Mouse (Mus musculus) liver, postnatal 0 days (tissue): ENCODE measurements around the gene Use1. TPM values are rescaled to one million over a fixed set of nuclear protein-coding genes. Genes with fewer than 3 reads are reported as not detected.
"Not testable (repeated sequence)": the region's sequence is repeated elsewhere in the genome, so short reads cannot be mapped to it uniquely, and the experiment has no call there.

Source experiments
- ATAC-seq: fragments of 200-750 bp; cut with Nextera tagmentation; 2 replicates; pipeline ENCODE4 v1.8.0; 2017; ENCODE audit warnings: mild to moderate bottlenecking, moderate library complexity
- DNase-seq: peaks from one replicate; pipeline ENCODE4 v3.0.0-alpha.2; 2016
- H3K27ac ChIP-seq: fragments of 300-500 bp; sonication (generic); 2 replicates; pipeline ENCODE4 v1.5.1; 2014; ENCODE audit warnings: antibody characterized with exemption, moderate library complexity, mild to moderate bottlenecking, low read depth
- H3K27me3 ChIP-seq: fragments of 300-500 bp; sonication (generic); 2 replicates; pipeline ENCODE4 v1.6.1; 2014; ENCODE audit warnings: low read length, control low read depth, mixed read lengths; ENCODE audit not compliant: insufficient read depth
- H3K36me3 ChIP-seq: fragments of 300-500 bp; sonication (generic); replicated peaks from 2 replicates; pipeline ENCODE4 v1.6.1; 2014; ENCODE audit warnings: mild to moderate bottlenecking, control low read depth, low read length, moderate library complexity, mixed read lengths; ENCODE audit not compliant: insufficient read depth
- H3K4me1 ChIP-seq: fragments of 300-500 bp; sonication (generic); 2 replicates; pipeline ENCODE4 v1.6.1; 2014; ENCODE audit warnings: antibody characterized with exemption, mild to moderate bottlenecking, control low read depth; ENCODE audit not compliant: insufficient read depth
- H3K4me2 ChIP-seq: fragments of 300-500 bp; sonication (generic); 2 replicates; pipeline ENCODE4 v1.6.1; 2014; ENCODE audit warnings: low read depth, mild to moderate bottlenecking, low read length, moderate library complexity, mixed read lengths
- H3K4me3 ChIP-seq: fragments of 300-500 bp; sonication (generic); 2 replicates; pipeline ENCODE4 v1.5.1; 2014; ENCODE audit warnings: low read depth, low read length
- H3K9ac ChIP-seq: fragments of 300-500 bp; sonication (generic); replicated peaks from 2 replicates; pipeline ENCODE4 v1.6.1; 2014; ENCODE audit warnings: mild to moderate bottlenecking, moderate library complexity
- H3K9me3 ChIP-seq: fragments of 300-500 bp; sonication (generic); 2 replicates; pipeline ENCODE4 v1.6.1; 2016; ENCODE audit warnings: mild to moderate bottlenecking, control low read depth, low read length, mixed read lengths
- CTCF ChIP-seq: sonication (generic); IDR thresholded peaks from 2 replicates; pipeline ENCODE4 v1.5.1; 2016; ENCODE audit warnings: antibody characterized with exemption, low read depth
- EP300 ChIP-seq: IDR thresholded peaks from 2 replicates; pipeline ENCODE4 v1.6.1; 2016; ENCODE audit warnings: antibody characterized with exemption, low read depth, mild to moderate bottlenecking
- WGBS: fragments of 180-500 bp; shearing (Covaris S2); extraction: QIAGEN DNeasy Blood & Tissue Kit; methylation state at CpG from one replicate; pipeline ENCODE4 v1.1.7; 2014; ENCODE audit not compliant: insufficient replicate concordance; 5-methylcytosine and 5-hydroxymethylcytosine counted together
- polyA plus RNA-seq: library from polyadenylated mRNA; unstranded; fragments of >200 nt; fragmentation: Nextera tagmentation; extraction: Ambion mirVana; gene quantifications from 2 replicates; pipeline ENCODE4 v1.2.1, GENCODE M21; 2015

The Use1 gene
- 62.8 and 64.6 TPM in 2 replicates for polyA plus RNA-seq

DNA sequence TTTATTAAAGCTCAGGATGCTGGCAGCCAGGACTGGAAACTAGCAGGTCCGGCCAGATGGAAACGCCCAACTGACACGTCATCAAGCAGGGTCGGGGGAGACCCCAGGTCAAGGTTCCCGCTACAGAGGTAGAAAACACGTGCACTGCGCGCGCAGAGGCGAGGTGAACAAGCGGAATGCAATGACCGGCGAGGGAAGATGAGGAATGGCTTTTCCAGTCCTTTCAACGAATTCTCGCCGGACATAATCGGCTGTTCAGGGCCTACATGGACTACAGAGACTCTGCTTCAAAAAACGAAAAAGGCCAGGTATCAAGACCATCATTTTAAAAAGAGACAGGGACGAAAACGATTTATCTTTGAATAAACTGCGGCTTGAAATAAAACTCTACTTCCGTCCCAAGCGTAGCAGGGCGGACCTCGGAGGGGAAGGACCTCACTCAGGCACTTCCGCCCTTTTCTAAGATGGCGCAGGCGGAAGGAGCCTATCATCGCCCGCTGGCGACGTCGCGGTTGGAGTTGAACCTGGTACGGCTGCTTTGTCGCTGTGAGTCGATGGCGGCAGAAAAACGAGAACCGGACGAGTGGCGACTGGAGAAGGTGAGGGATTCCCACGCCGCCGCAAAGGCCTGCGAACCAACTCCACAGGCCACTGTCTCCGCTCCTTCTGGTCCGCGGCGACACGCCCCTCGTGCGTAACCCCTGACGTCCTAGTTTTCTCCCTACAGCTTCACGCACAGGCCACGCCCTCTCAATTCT is at the start of gene Use1:
Use1 (plus strand) TSS at position 78 of the 758 bp plus-strand sequence.
- WGBS, result under 1% methylated on average over 56 of the region's 56 CpGs
- peak; percentile 92 for DNase-seq
- Histone ChIP-seq H3K27ac (peak within 1 kb of the TSS; percentile 90), H3K27me3 (no peaks in the 10 kb centered on the region), H3K4me1 (peaks cover 22% of the 10 kb centered on the region), H3K9me3 (no peaks in the 10 kb centered on the region), H3K4me3 (peak within 1 kb of the TSS; percentile 67), H3K36me3 (peaks cover 14% of the 10 kb centered on the region), H3K9ac (peak within 1 kb of the TSS; percentile 74), H3K4me2 (peak within 1 kb of the TSS; percentile 83)
- ATAC-seq, result peak; percentile 67
- peak; percentile 61; the same call in 1 of the 2 replicates for TF ChIP-seq EP300
- no peak for TF ChIP-seq CTCF

DNA sequence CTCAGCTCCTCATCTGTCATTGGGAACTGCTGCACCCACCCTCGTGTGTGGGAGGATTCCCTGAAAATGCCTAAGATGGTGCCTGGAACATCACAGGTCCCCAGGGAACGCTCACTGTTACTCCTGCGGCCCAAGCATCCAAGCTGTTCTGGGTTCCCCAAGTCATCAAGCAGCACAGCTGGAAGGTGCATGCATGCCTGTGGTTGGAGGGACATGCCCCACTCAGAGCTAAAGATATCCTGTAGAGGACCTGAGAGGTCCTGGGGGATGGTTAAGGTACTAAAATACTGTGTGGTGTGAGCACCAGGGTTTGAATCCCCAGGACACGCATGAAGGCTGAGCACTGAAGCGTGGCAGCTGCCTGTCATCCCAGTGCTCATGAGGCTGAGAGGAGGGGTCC is 48.0 kb upstream of the Use1 start:
- not testable (repeated sequence) for H3K4me2 ChIP-seq, H3K4me1 ChIP-seq, H3K27ac ChIP-seq, H3K27me3 ChIP-seq, H3K9me3 ChIP-seq, ATAC-seq, H3K9ac ChIP-seq, H3K4me3 ChIP-seq, DNase-seq
- WGBS, result 97% methylated on average over 5 of the region's 5 CpGs
- peaks cover 22% of the 10 kb centered on the region for H3K36me3 ChIP-seq

DNA sequence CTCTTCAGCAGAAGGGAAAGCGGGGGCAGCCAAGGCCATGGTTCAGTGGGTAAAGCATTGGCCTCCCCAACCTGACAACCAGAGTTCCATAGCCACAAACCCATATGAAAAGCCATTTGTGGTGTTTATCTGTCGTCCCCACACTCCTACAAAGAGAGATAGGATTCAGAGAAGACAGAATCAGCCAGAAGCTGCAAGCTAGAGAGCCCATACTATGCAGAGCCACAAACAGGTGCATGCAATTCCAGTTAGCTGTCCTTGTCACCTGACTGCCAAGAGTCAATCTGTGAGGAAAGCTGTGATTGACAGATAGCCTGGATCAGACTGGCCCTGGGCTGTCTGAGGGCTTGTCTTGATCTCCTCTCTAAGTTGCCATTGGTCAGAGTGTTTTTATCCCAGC is 46.9 kb upstream of the Use1 start:
- H3K9ac ChIP-seq, H3K4me3 ChIP-seq, ATAC-seq, H3K4me1 ChIP-seq, H3K4me2 ChIP-seq, H3K9me3 ChIP-seq, DNase-seq, H3K27me3 ChIP-seq, H3K27ac ChIP-seq: not testable (repeated sequence)
- H3K36me3 ChIP-seq, result peaks cover 33% of the 10 kb centered on the region
- 61% methylated on average over 2 of the region's 2 CpGs for WGBS

DNA sequence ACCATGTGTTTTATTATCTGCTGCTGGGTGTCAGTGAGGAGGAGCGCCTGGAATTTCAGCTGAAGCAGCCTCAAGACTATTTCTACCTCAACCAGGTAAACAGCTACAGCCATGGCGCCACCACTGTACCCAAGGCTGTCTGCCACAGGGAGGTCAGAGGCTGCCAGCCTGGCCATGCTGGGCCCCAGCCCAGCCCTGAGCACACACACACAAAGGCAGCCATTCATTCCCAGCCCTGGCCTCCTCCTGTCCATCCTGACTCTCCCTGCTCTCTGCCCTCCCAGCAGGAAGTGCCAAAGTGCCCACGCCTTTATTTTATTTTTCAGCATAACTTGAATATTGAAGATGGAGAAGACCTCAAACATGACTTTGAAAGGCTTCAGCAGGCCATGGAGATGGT is 43.7 kb upstream of the Use1 start:
- Histone ChIP-seq H3K9me3 (no peaks in the 10 kb centered on the region), H3K4me3 (no peak overlapping the region), H3K9ac (no peak overlapping the region), H3K4me2 (no peak overlapping the region), H3K27me3 (no peaks in the 10 kb centered on the region), H3K36me3 (peaks cover 45% of the 10 kb centered on the region), H3K4me1 (no peaks in the 10 kb centered on the region), H3K27ac (no peak overlapping the region)
- TF ChIP-seq EP300 (no peak), CTCF (no peak)
- no peak for DNase-seq
- no peak for ATAC-seq
- WGBS, result 87% methylated on average over 3 of the region's 3 CpGs

DNA sequence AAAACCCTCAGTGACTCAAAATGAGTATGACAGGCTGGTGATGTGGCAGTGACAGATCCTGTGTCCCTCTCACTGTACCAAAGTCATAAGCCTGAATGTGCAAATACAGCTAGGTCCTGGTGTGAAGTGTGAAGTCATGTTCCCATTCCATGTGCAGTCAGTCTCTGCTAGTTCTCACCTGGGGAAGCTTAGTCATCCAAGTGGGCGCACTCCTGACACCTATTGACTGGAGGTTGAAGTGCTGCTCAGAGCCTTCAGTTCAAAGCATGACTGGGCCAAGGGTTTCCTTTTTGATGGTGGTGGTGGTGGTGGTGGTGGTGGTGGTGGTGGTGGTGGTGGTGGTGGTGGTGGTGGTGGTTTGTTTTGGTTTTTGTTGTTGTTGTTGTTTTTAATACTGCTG is 41.8 kb upstream of the Use1 start:
- Histone ChIP-seq H3K27me3 (no peaks in the 10 kb centered on the region), H3K36me3 (peaks cover 61% of the 10 kb centered on the region), H3K9ac (no peak overlapping the region), H3K9me3 (no peaks in the 10 kb centered on the region), H3K27ac (no peak overlapping the region), H3K4me1 (no peaks in the 10 kb centered on the region), H3K4me3 (no peak overlapping the region), H3K4me2 (no peak overlapping the region)
- DNase-seq (peak; percentile 47), ATAC-seq (peak; percentile 65; the same call in 1 of the 2 replicates)
- TF ChIP-seq EP300, result no peak
- peak; percentile 76 for TF ChIP-seq CTCF
- 93% methylated on average over 1 of the region's 1 CpGs for WGBS

DNA sequence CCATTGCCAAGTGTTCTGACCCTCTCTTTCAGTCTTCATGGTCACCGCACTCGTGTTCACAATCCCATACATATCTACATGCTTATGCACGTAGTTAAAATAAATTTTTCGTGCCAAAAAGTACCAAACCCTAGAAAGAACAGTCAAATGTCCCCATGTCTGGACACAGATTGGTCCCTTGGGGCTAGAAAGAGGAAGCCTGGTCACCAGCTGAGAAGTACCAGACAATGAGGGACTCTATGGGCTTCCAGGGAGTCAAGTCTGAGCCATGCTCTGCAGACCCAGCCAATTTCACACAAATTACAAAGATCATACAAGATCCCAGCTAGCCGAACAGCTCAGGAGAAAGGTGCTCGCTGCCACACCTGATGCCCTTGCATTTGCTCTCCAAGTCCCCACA is 28.8 kb upstream of the Use1 start:
- H3K27me3 ChIP-seq, ATAC-seq, DNase-seq, H3K9ac ChIP-seq, H3K9me3 ChIP-seq, H3K27ac ChIP-seq, H3K4me1 ChIP-seq, H3K4me3 ChIP-seq, H3K4me2 ChIP-seq: not testable (repeated sequence)
- H3K36me3 ChIP-seq, result peaks cover 35% of the 10 kb centered on the region
- 90% methylated on average over 6 of the region's 6 CpGs for WGBS
